In genomic region chr10:83359956-83360355, GRCm38 (mm10) we compare ENCODE assay signal across 8 mouse cellular contexts. TPM values are rescaled to one million over a fixed set of nuclear protein-coding genes. Genes with fewer than 3 reads are reported as not detected.
DNase-seq lines count a peak whose midpoint lies in the region; ATAC-seq lines count a peak whose summit lies in the region.

TSS of gene D10Wsu102e (plus strand) at chr10:83360221.

- H3K36me3 ChIP-seq in hindbrain, embryonic 15.5 days, result peaks cover 23% of the 10 kb centered on the region

- peak within 1 kb of the TSS; percentile 67 for H3K9ac ChIP-seq in hindbrain, embryonic 15.5 days

- H3K4me2 ChIP-seq in hindbrain, embryonic 15.5 days, result peak within 1 kb of the TSS; percentile 88

- peak within 1 kb of the TSS; percentile 70 for H3K4me3 ChIP-seq in hindbrain, embryonic 15.5 days

- peak; percentile 93 for DNase-seq in T-cell, adult 2 months (ENCODE audit: low spot score)
- peak; percentile 96 to 97 for DNase-seq in cerebellum, postnatal 36 days
- peak; percentile 95 to 97 for DNase-seq in frontal cortex, postnatal 36 days (ENCODE audit: low spot score in 2 of 2)
- peak; percentile 93 for DNase-seq in left cerebral cortex, adult 11 months (ENCODE audit: low spot score)
- DNase-seq in lung, postnatal 4 days, result peak; percentile 97
- peak; percentile 89 for DNase-seq in retina, postnatal 7 days (ENCODE audit: low read depth, low spot score)
- DNase-seq in urinary bladder, adult 2 months (ENCODE audit: low spot score), result peak; percentile 78

- H3K27me3 ChIP-seq in hindbrain, embryonic 15.5 days, result no peaks in the 10 kb centered on the region

- WGBS in hindbrain, embryonic 15.5 days, result under 1% methylated on average over 30 of the region's 30 CpGs

- peak; percentile 99 for ATAC-seq in hindbrain, embryonic 15.5 days (ENCODE audit: low FRiP score, low read depth)

- H3K4me1 ChIP-seq in hindbrain, embryonic 15.5 days (replicated peaks), result peaks cover 23% of the 10 kb centered on the region

- H3K9me3 ChIP-seq in hindbrain, embryonic 15.5 days, result no peaks in the 10 kb centered on the region

- peak within 1 kb of the TSS; percentile 80 for H3K27ac ChIP-seq in hindbrain, embryonic 15.5 days (replicated peaks)

RNA-seq across cellular contexts. Expression of gene D10Wsu102e, which starts in this region (rescaled TPM):
- polyA plus RNA-seq in hindbrain, embryonic 15.5 days (2015; fragmentation: Nextera tagmentation; extraction: Ambion mirVana), result 0.80 and 0.85 TPM in 2 replicates
- polyA plus RNA-seq in urinary bladder, adult 2 months (2012; rRNA removed), result 0.33 and 0.44 TPM in 2 replicates

Comparison
In these comparisons a context has a peak if more than half of its experiments do, and no peak if none do; other contexts are left out.
1. Peak in every context shown above with its lines: DNase-seq, ATAC-seq, H3K4me3 ChIP-seq and H3K27ac ChIP-seq.
2. Peak in ATAC-seq, H3K4me3 ChIP-seq, H3K27ac ChIP-seq, H3K9ac ChIP-seq and H3K4me2 ChIP-seq in hindbrain, embryonic 15.5 days; RNA of the gene not detected or under 1 TPM.
3. Peak in DNase-seq in urinary bladder, adult 2 months; RNA of the gene not detected or under 1 TPM.